Mouse (Mus musculus) hindbrain, postnatal 0 days (tissue): ENCODE results near the gene Tmem229b. TPM values are rescaled to one million over a fixed set of nuclear protein-coding genes. Genes with fewer than 3 reads are reported as not detected.

Experiments used
- ATAC-seq: fragments of 200-750 bp; cut with Nextera tagmentation; 2 replicates; pipeline ENCODE4 v1.8.0; 2017; ENCODE audit warnings: mild to moderate bottlenecking, moderate TSS enrichment, moderate library complexity
- DNase-seq: peaks from one replicate; pipeline ENCODE4 v3.0.0-alpha.2; 2015; ENCODE audit warnings: low spot score
- H3K27ac ChIP-seq: fragments of 300-500 bp; sonication (generic); 2 replicates; pipeline ENCODE4 v1.5.1; 2014; ENCODE audit warnings: mild to moderate bottlenecking
- H3K27me3 ChIP-seq: fragments of 300-500 bp; sonication (generic); 2 replicates; pipeline ENCODE4 v1.6.1; 2014; ENCODE audit warnings: low read length, mixed read lengths; ENCODE audit not compliant: insufficient read depth
- H3K36me3 ChIP-seq: fragments of 300-500 bp; sonication (generic); 2 replicates; pipeline ENCODE4 v1.6.1; 2014; ENCODE audit warnings: low read length, mixed read lengths; ENCODE audit not compliant: insufficient read depth
- H3K4me1 ChIP-seq: fragments of 300-500 bp; sonication (generic); 2 replicates; pipeline ENCODE4 v1.6.1; 2014; ENCODE audit warnings: antibody characterized with exemption, low read length, mixed read lengths; ENCODE audit not compliant: insufficient read depth
- H3K4me2 ChIP-seq: fragments of 300-500 bp; sonication (generic); 2 replicates; pipeline ENCODE4 v1.6.1; 2014; ENCODE audit warnings: low read depth, mild to moderate bottlenecking, low read length, moderate library complexity, mixed read lengths
- H3K4me3 ChIP-seq: fragments of 300-500 bp; sonication (generic); 2 replicates; pipeline ENCODE4 v1.5.1; 2014; ENCODE audit warnings: low read length
- H3K9ac ChIP-seq: fragments of 300-500 bp; sonication (generic); replicated peaks from 2 replicates; pipeline ENCODE4 v1.6.1; 2014; ENCODE audit warnings: mild to moderate bottlenecking, low read length, moderate library complexity, mixed read lengths
- H3K9me3 ChIP-seq: fragments of 300-500 bp; sonication (generic); 2 replicates; pipeline ENCODE4 v1.6.1; 2016; ENCODE audit warnings: low read length, mixed read lengths
- CTCF ChIP-seq: IDR thresholded peaks from 2 replicates; pipeline ENCODE4 v1.5.1; 2016; ENCODE audit warnings: antibody characterized with exemption, control low read depth, low read depth
- WGBS: fragments of 180-500 bp; shearing (Covaris S2); extraction: QIAGEN DNeasy Blood & Tissue Kit; methylation state at CpG from one replicate; pipeline ENCODE4 v1.1.7; 2014; 5-methylcytosine and 5-hydroxymethylcytosine counted together
- polyA plus RNA-seq: library from polyadenylated mRNA; unstranded; fragments of >200 nt; fragmentation: Nextera tagmentation; extraction: Ambion mirVana; gene quantifications from 2 replicates; pipeline ENCODE4 v1.2.1, GENCODE M21; 2015
- total RNA-seq: library from RNA; depleted of rRNA; stranded (reverse); fragments of >200 nt; gene quantifications from 2 replicates; pipeline ENCODE4 v1.2.3, GENCODE M21; 2014; rRNA removed

The Tmem229b gene
- total RNA-seq (192 and 214 TPM in 2 replicates), polyA plus RNA-seq (51.0 and 54.4 TPM in 2 replicates)

DNA sequence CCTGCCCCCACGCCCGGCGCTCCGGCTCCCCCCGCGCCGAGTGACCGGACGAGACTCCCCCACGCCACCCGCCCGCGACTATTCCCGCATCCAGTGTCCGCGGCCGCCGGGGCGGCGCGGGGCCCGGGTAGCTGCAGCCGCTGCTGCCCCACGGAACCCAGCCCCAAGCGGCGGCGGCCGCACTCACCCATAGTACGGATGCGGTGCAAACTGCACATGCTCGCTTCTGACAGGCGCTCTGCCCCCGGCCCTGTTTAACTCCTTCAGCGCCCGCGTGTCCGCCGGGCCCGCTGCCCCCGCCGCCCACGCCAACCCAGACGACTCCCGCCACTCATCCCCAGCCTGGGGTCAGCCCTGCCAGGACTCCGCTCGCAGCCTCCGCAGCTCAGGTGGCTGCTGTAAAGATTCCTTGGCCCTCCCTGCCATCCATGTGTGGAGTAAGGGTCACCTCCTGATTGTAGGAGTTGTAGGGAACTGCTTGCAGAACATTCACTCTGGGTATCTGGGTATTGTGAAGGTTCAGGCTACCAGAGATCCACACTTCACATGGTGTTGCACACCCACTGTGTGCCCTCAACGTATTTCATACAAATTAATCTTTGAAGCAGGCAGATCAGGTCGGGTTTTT, at the start of gene Tmem229b:
Tmem229b (minus strand) TSS at position 502 of the 628 bp plus-strand sequence.
- Histone ChIP-seq H3K9me3 (no peaks in the 10 kb centered on the region), H3K4me2 (peak within 1 kb of the TSS; percentile 70), H3K9ac (peak within 1 kb of the TSS; percentile 93), H3K36me3 (no peaks in the 10 kb centered on the region), H3K27me3 (no peaks in the 10 kb centered on the region), H3K27ac (peak within 1 kb of the TSS; percentile 89), H3K4me3 (peak within 1 kb of the TSS; percentile 83), H3K4me1 (0 out of 2 replicates have a peak, but pooled peaks cover 4% of the 10 kb centered on the region)
- ATAC-seq (peak; percentile 92), DNase-seq (peak; percentile 85)
- TF ChIP-seq CTCF, result no peak
- WGBS, result 1% methylated on average over 39 of the region's 49 CpGs

DNA sequence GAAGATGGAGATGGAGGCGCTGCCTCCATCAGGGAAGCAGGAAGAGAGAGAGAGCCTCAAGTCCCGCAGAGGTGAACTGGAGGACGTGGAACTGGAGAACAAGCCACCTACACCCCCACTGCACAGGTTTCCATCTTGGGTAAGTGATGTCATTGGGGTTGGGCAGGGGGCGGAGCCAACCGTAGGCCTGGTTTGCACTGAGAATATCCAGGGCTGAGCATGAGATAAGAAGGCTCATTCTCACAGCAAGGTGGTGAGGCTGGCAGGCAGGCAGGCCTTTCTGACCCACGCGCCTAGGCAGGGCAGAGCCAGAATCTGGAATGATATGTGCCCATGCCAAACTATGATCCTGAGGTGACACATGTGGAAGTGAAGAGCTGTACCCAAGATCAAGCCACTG, 47.8 kb upstream of the Tmem229b start:
- Histone ChIP-seq H3K4me3 (no peak overlapping the region), H3K4me2 (no peak overlapping the region), H3K27me3 (no peaks in the 10 kb centered on the region), H3K36me3 (peaks cover 14% of the 10 kb centered on the region), H3K27ac (no peak overlapping the region), H3K4me1 (no peaks in the 10 kb centered on the region), H3K9ac (no peak overlapping the region), H3K9me3 (no peaks in the 10 kb centered on the region)
- no peak for ATAC-seq
- no peak for TF ChIP-seq CTCF
- 91% methylated on average over 7 of the region's 7 CpGs for WGBS
- DNase-seq, result no peak

- Histone ChIP-seq H3K4me2 (no peak overlapping the region), H3K4me1 (no peaks in the 10 kb centered on the region), H3K9me3 (no peaks in the 10 kb centered on the region), H3K27ac (no peak overlapping the region), H3K27me3 (no peaks in the 10 kb centered on the region), H3K36me3 (peaks cover 14% of the 10 kb centered on the region), H3K4me3 (no peak overlapping the region), H3K9ac (no peak overlapping the region)
- TF ChIP-seq CTCF, result no peak
- DNase-seq, result no peak
- ATAC-seq, result no peak
- 77% methylated on average over 2 of the region's 2 CpGs for WGBS
Measured at GRCm38 (mm10) chr12:79052073-79052472, 44.6 kb upstream of the Tmem229b start.

DNA sequence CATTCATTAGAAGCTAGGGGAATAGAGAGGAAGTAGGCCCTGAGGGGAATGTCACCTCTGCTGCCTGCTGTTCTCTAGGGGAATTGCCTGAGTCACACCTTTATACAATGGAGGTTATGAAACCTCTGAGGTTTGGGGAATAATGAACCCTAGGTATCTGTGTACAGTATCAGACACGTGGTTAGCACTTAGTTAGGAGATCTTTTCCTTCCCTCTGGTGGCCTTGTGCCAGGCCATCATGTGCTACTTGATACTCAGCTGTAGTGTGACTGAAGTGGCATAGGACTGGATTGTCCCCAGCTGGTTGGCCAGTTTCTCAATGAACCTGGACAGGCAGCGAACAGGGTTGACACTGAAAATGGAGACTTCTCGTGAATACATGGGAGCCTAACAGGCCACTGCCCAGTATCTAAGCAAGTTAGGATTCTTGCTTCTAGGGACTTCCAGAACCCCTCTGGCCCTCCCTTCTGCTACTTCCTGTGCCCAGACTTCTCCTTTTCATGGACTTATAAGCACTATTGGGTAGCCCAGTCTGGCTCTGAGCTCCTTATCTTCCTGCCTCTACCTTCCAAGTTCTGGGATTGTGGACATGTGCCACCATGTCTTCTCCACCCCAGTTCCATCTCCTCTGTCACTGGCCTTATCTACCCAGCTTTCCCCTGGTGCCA, 43.3 kb upstream of the Tmem229b start:
- H3K4me1 ChIP-seq, result no peaks in the 10 kb centered on the region
- H3K9ac ChIP-seq, result no peak overlapping the region
- 91% methylated on average over 3 of the region's 3 CpGs for WGBS
- peaks cover 9% of the 10 kb centered on the region for H3K36me3 ChIP-seq
- H3K9me3 ChIP-seq, result no peaks in the 10 kb centered on the region
- no peak overlapping the region for H3K4me2 ChIP-seq
- H3K4me3 ChIP-seq, result no peak overlapping the region
- DNase-seq, result no peak
- ATAC-seq, result no peak
- no peak overlapping the region for H3K27ac ChIP-seq
- no peaks in the 10 kb centered on the region for H3K27me3 ChIP-seq
- TF ChIP-seq CTCF, result no peak

GRCm38 (mm10) chr12:79049807-79050206, 42.4 kb upstream of the Tmem229b start:
- no peaks in the 10 kb centered on the region for H3K4me1 ChIP-seq
- no peaks in the 10 kb centered on the region for H3K27me3 ChIP-seq
- no peak for TF ChIP-seq CTCF
- no peak overlapping the region for H3K4me2 ChIP-seq
- H3K27ac ChIP-seq, result no peak overlapping the region
- DNase-seq (no peak), ATAC-seq (no peak)
- no peak overlapping the region for H3K4me3 ChIP-seq
- H3K9ac ChIP-seq, result no peak overlapping the region
- H3K36me3 ChIP-seq, result peaks cover 4% of the 10 kb centered on the region
- 77% methylated on average over 2 of the region's 2 CpGs for WGBS
- 0 out of 2 replicates have a peak, but pooled peaks cover 2% of the 10 kb centered on the region for H3K9me3 ChIP-seq

DNA sequence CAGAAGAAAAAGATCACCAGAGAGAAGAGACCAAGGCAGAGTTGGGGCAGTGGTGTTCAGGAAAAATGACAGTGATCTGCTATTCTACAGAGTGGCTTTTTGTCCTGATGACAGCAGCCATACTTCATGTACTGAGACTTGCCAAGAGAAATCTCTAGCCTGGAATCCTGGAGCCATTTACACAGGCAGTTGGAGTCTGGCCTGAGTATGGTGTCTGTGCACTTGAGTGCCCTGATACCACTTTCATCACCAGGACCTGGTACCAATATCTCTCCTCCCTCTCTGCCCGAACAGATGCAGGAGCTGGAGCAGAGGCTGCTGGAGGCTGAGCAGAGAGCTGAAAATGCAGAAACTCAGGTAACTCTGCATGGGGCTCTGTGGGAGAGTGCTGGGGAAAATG, 41.5 kb upstream of the Tmem229b start:
- Histone ChIP-seq H3K9me3 (0 out of 2 replicates have a peak, but pooled peaks cover 2% of the 10 kb centered on the region), H3K4me3 (no peak overlapping the region), H3K4me1 (no peaks in the 10 kb centered on the region), H3K9ac (no peak overlapping the region), H3K36me3 (no peaks in the 10 kb centered on the region), H3K27ac (no peak overlapping the region), H3K27me3 (no peaks in the 10 kb centered on the region), H3K4me2 (no peak overlapping the region)
- no peak for TF ChIP-seq CTCF
- DNase-seq (no peak), ATAC-seq (no peak)
- WGBS, result 85% methylated on average over 1 of the region's 1 CpGs

- Histone ChIP-seq H3K4me2 (no peak overlapping the region), H3K27me3 (no peaks in the 10 kb centered on the region), H3K4me3 (no peak overlapping the region), H3K27ac (no peak overlapping the region), H3K9me3 (0 out of 2 replicates have a peak, but pooled peaks cover 2% of the 10 kb centered on the region), H3K9ac (no peak overlapping the region), H3K36me3 (no peaks in the 10 kb centered on the region), H3K4me1 (no peaks in the 10 kb centered on the region)
- no peak for TF ChIP-seq CTCF
- no peak for DNase-seq
- WGBS, result 86% methylated on average over 7 of the region's 7 CpGs
- no peak for ATAC-seq
Measured at GRCm38 (mm10) chr12:79047203-79047602, 39.8 kb upstream of the Tmem229b start.
